Mouse (Mus musculus) megakaryocyte, embryonic 14.5 days (primary cell): ENCODE measurements around the gene Pdap1.
"Not testable (repeated sequence)": the region's sequence is repeated elsewhere in the genome, so short reads cannot be mapped to it uniquely, and the experiment has no call there.

Experiments used
- FLI1 ChIP-seq: IDR thresholded peaks from 2 replicates; pipeline ENCODE4 v1.6.1; 2012; ENCODE audit warnings: low read length, inconsistent platforms, mixed read lengths
- GATA1 ChIP-seq: IDR thresholded peaks from 3 replicates; pipeline ENCODE4 v1.6.1; 2012; ENCODE audit warnings: mixed read lengths, low read length, inconsistent platforms, borderline replicate concordance

GRCm38 (mm10) chr5:145101451-145101850, 38.6 kb downstream of the Pdap1 start:
- TF ChIP-seq FLI1, GATA1: not testable (repeated sequence)
